Mouse (Mus musculus): Measurements from ENCODE around the gene Ice2.

- TF ChIP-seq EP300 (IDR thresholded peaks at IDR 0.05): no peak
- no peak for TF ChIP-seq CTCF (IDR thresholded peaks at IDR 0.05)
Observed at GRCm38 (mm10) chr9:69459876-69460275, 62.2 kb downstream of the Ice2 start.
